Mouse (Mus musculus): ENCODE measurements at regions not wholly inside any gene's neighbourhood (a gene's known extent, or its start where the extent isn't known, plus 50 kb on each side); places are given as distances from the start of the nearest gene placed in this dataset.
A peak's percentile ranks its signal among the peaks of the same experiment; 100 is the strongest.

GRCm38 (mm10) chr10:45957686-45958085, 380.1 kb downstream of the Hace1 start:
- no peaks in the 10 kb centered on the region for H3K4me1 ChIP-seq (ENCODE audit: control insufficient read depth, insufficient read depth, low read length)
- no peak for DNase-seq (ENCODE audit: low spot score)
- H3K27me3 ChIP-seq (ENCODE audit: control insufficient read depth, insufficient read depth, low read length): no peaks in the 10 kb centered on the region
- H3K27ac ChIP-seq (replicated peaks; ENCODE audit: low read depth, low read length): no peak overlapping the region
- H3K9me3 ChIP-seq (ENCODE audit: control insufficient read depth, low read length): no peaks in the 10 kb centered on the region
- no peak overlapping the region for H3K9ac ChIP-seq (ENCODE audit: low read length)
- no peak overlapping the region for H3K4me3 ChIP-seq (ENCODE audit: low read depth, low read length)
- no peak for ATAC-seq (ENCODE audit: insufficient number of reproducible peaks, low FRiP score, low TSS enrichment, low read depth)
- H3K36me3 ChIP-seq (ENCODE audit: control insufficient read depth, insufficient read depth, low read length): no peaks in the 10 kb centered on the region
- no peak overlapping the region for H3K4me2 ChIP-seq (ENCODE audit: low read depth, severe bottlenecking)

- H3K36me3 ChIP-seq (ENCODE audit: control insufficient read depth, insufficient read depth, low read length): no peaks in the 10 kb centered on the region
- H3K4me3 ChIP-seq (ENCODE audit: low read depth, low read length): no peak overlapping the region
- no peaks in the 10 kb centered on the region for H3K4me1 ChIP-seq (ENCODE audit: control insufficient read depth, insufficient read depth, low read length)
- no peaks in the 10 kb centered on the region for H3K9me3 ChIP-seq (ENCODE audit: control insufficient read depth, low read length)
- no peaks in the 10 kb centered on the region for H3K27me3 ChIP-seq (ENCODE audit: control insufficient read depth, insufficient read depth, low read length)
- no peak overlapping the region for H3K9ac ChIP-seq (ENCODE audit: low read length)
- no peak overlapping the region for H3K27ac ChIP-seq (replicated peaks; ENCODE audit: low read depth, low read length)
- ATAC-seq (ENCODE audit: insufficient number of reproducible peaks, low FRiP score, low TSS enrichment, low read depth) (no peak), DNase-seq (ENCODE audit: low spot score) (no peak)
- H3K4me2 ChIP-seq (ENCODE audit: low read depth, severe bottlenecking): no peak overlapping the region
- WGBS: 31% methylated on average over 1 of the region's 1 CpGs
Observed at GRCm38 (mm10) chr10:45972240-45972639, 394.6 kb downstream of the Hace1 start.

- Histone ChIP-seq H3K27ac (replicated peaks; ENCODE audit: low read depth, low read length) (no peak overlapping the region), H3K9ac (ENCODE audit: low read length) (no peak overlapping the region), H3K9me3 (ENCODE audit: control insufficient read depth, low read length) (no peaks in the 10 kb centered on the region), H3K36me3 (ENCODE audit: control insufficient read depth, insufficient read depth, low read length) (no peaks in the 10 kb centered on the region), H3K4me2 (ENCODE audit: low read depth, severe bottlenecking) (no peak overlapping the region), H3K4me1 (ENCODE audit: control insufficient read depth, insufficient read depth, low read length) (no peaks in the 10 kb centered on the region), H3K4me3 (ENCODE audit: low read depth, low read length) (no peak overlapping the region), H3K27me3 (ENCODE audit: control insufficient read depth, insufficient read depth, low read length) (no peaks in the 10 kb centered on the region)
- ATAC-seq (ENCODE audit: insufficient number of reproducible peaks, low FRiP score, low TSS enrichment, low read depth): no peak
- WGBS: 77% methylated on average over 4 of the region's 4 CpGs
- DNase-seq (ENCODE audit: low spot score): no peak
Observed at GRCm38 (mm10) chr10:45982731-45983274, 405.2 kb downstream of the Hace1 start.

- Histone ChIP-seq H3K36me3 (ENCODE audit: control insufficient read depth, insufficient read depth, low read length) (no peaks in the 10 kb centered on the region), H3K4me1 (ENCODE audit: control insufficient read depth, insufficient read depth, low read length) (no peaks in the 10 kb centered on the region), H3K27me3 (ENCODE audit: control insufficient read depth, insufficient read depth, low read length) (no peaks in the 10 kb centered on the region), H3K4me3 (ENCODE audit: low read depth, low read length) (no peak overlapping the region), H3K27ac (replicated peaks; ENCODE audit: low read depth, low read length) (no peak overlapping the region), H3K9me3 (ENCODE audit: control insufficient read depth, low read length) (no peaks in the 10 kb centered on the region), H3K4me2 (ENCODE audit: low read depth, severe bottlenecking) (no peak overlapping the region), H3K9ac (ENCODE audit: low read length) (no peak overlapping the region)
- ATAC-seq (ENCODE audit: insufficient number of reproducible peaks, low FRiP score, low TSS enrichment, low read depth): no peak
- WGBS: 77% methylated on average over 6 of the region's 6 CpGs
- DNase-seq (ENCODE audit: low spot score): no peak
Observed at GRCm38 (mm10) chr10:45983671-45984335, 406.2 kb downstream of the Hace1 start.

GRCm38 (mm10) chr10:45986341-45986740, 408.7 kb downstream of the Hace1 start:
- ATAC-seq (ENCODE audit: insufficient number of reproducible peaks, low FRiP score, low TSS enrichment, low read depth) (no peak), DNase-seq (ENCODE audit: low spot score) (no peak)
- WGBS: 92% methylated on average over 2 of the region's 2 CpGs
- Histone ChIP-seq H3K4me2 (ENCODE audit: low read depth, severe bottlenecking) (no peak overlapping the region), H3K4me3 (ENCODE audit: low read depth, low read length) (no peak overlapping the region), H3K27ac (replicated peaks; ENCODE audit: low read depth, low read length) (no peak overlapping the region), H3K4me1 (ENCODE audit: control insufficient read depth, insufficient read depth, low read length) (no peaks in the 10 kb centered on the region), H3K9ac (ENCODE audit: low read length) (no peak overlapping the region), H3K36me3 (ENCODE audit: control insufficient read depth, insufficient read depth, low read length) (no peaks in the 10 kb centered on the region), H3K27me3 (ENCODE audit: control insufficient read depth, insufficient read depth, low read length) (no peaks in the 10 kb centered on the region), H3K9me3 (ENCODE audit: control insufficient read depth, low read length) (no peaks in the 10 kb centered on the region)

- Histone ChIP-seq H3K9me3 (ENCODE audit: control insufficient read depth, low read length) (no peaks in the 10 kb centered on the region), H3K9ac (ENCODE audit: low read length) (no peak overlapping the region), H3K4me1 (ENCODE audit: control insufficient read depth, insufficient read depth, low read length) (no peaks in the 10 kb centered on the region), H3K36me3 (ENCODE audit: control insufficient read depth, insufficient read depth, low read length) (no peaks in the 10 kb centered on the region), H3K4me3 (ENCODE audit: low read depth, low read length) (no peak overlapping the region), H3K27me3 (ENCODE audit: control insufficient read depth, insufficient read depth, low read length) (no peaks in the 10 kb centered on the region), H3K27ac (replicated peaks; ENCODE audit: low read depth, low read length) (no peak overlapping the region), H3K4me2 (ENCODE audit: low read depth, severe bottlenecking) (no peak overlapping the region)
- WGBS: 54% methylated on average over 2 of the region's 2 CpGs
- DNase-seq (ENCODE audit: low spot score) (no peak), ATAC-seq (ENCODE audit: insufficient number of reproducible peaks, low FRiP score, low TSS enrichment, low read depth) (no peak)
Observed at GRCm38 (mm10) chr10:46006319-46006718, 428.7 kb downstream of the Hace1 start.

- H3K4me1 ChIP-seq (ENCODE audit: control insufficient read depth, insufficient read depth, low read length): no peaks in the 10 kb centered on the region
- no peak overlapping the region for H3K9ac ChIP-seq (ENCODE audit: low read length)
- no peak overlapping the region for H3K4me2 ChIP-seq (ENCODE audit: low read depth, severe bottlenecking)
- no peak overlapping the region for H3K4me3 ChIP-seq (ENCODE audit: low read depth, low read length)
- peak; percentile 51; the same call in 1 of the 2 replicates for ATAC-seq (ENCODE audit: insufficient number of reproducible peaks, low FRiP score, low TSS enrichment, low read depth)
- no peaks in the 10 kb centered on the region for H3K9me3 ChIP-seq (ENCODE audit: control insufficient read depth, low read length)
- no peaks in the 10 kb centered on the region for H3K36me3 ChIP-seq (ENCODE audit: control insufficient read depth, insufficient read depth, low read length)
- DNase-seq (ENCODE audit: low spot score): peak; percentile 58
- H3K27me3 ChIP-seq (ENCODE audit: control insufficient read depth, insufficient read depth, low read length): no peaks in the 10 kb centered on the region
- 33% methylated on average over 12 of the region's 12 CpGs for WGBS
- H3K27ac ChIP-seq (replicated peaks; ENCODE audit: low read depth, low read length): no peak overlapping the region
Observed at GRCm38 (mm10) chr10:46011916-46012596, 434.4 kb downstream of the Hace1 start.

GRCm38 (mm10) chr10:46012599-46012998, 435.0 kb downstream of the Hace1 start:
- WGBS: 68% methylated on average over 6 of the region's 6 CpGs
- no peaks in the 10 kb centered on the region for H3K36me3 ChIP-seq (ENCODE audit: control insufficient read depth, insufficient read depth, low read length)
- no peak overlapping the region for H3K4me2 ChIP-seq (ENCODE audit: low read depth, severe bottlenecking)
- H3K27ac ChIP-seq (replicated peaks; ENCODE audit: low read depth, low read length): no peak overlapping the region
- no peak overlapping the region for H3K4me3 ChIP-seq (ENCODE audit: low read depth, low read length)
- no peak overlapping the region for H3K9ac ChIP-seq (ENCODE audit: low read length)
- ATAC-seq (ENCODE audit: insufficient number of reproducible peaks, low FRiP score, low TSS enrichment, low read depth): no peak
- no peak for DNase-seq (ENCODE audit: low spot score)
- H3K9me3 ChIP-seq (ENCODE audit: control insufficient read depth, low read length): no peaks in the 10 kb centered on the region
- no peaks in the 10 kb centered on the region for H3K4me1 ChIP-seq (ENCODE audit: control insufficient read depth, insufficient read depth, low read length)
- no peaks in the 10 kb centered on the region for H3K27me3 ChIP-seq (ENCODE audit: control insufficient read depth, insufficient read depth, low read length)
